Mouse (Mus musculus) neural tube, embryonic 11.5 days (tissue): ENCODE measurements around the gene Sumo2. TPM values are rescaled to one million over a fixed set of nuclear protein-coding genes. Genes with fewer than 3 reads are reported as not detected.

Experiments
- ATAC-seq: fragments of 200-750 bp; cut with Nextera tagmentation; 2 replicates; pipeline ENCODE4 v1.8.0; 2017; ENCODE audit warnings: moderate number of reproducible peaks, mild to moderate bottlenecking, moderate TSS enrichment, moderate library complexity; ENCODE audit not compliant: insufficient read depth, low FRiP score, low TSS enrichment
- DNase-seq: peaks from one replicate; pipeline ENCODE4 v3.0.0-alpha.2; 2015; ENCODE audit warnings: low spot score
- H3K27ac ChIP-seq: fragments of 300-500 bp; sonication (generic); 2 replicates; pipeline ENCODE4 v1.5.1; 2014; ENCODE audit warnings: low read depth, mild to moderate bottlenecking, low read length
- H3K27me3 ChIP-seq: fragments of 300-500 bp; sonication (generic); 2 replicates; pipeline ENCODE4 v1.6.1; 2014; ENCODE audit warnings: mild to moderate bottlenecking, low read length, mixed read lengths; ENCODE audit not compliant: control insufficient read depth, insufficient read depth
- H3K36me3 ChIP-seq: fragments of 300-500 bp; sonication (generic); 2 replicates; pipeline ENCODE4 v1.6.1; 2014; ENCODE audit warnings: mild to moderate bottlenecking, low read length, moderate library complexity, mixed read lengths; ENCODE audit not compliant: control insufficient read depth, insufficient read depth
- H3K4me1 ChIP-seq: fragments of 300-500 bp; sonication (generic); 2 replicates; pipeline ENCODE4 v1.6.1; 2014; ENCODE audit warnings: low read length, mixed read lengths; ENCODE audit not compliant: control insufficient read depth, insufficient read depth
- H3K4me2 ChIP-seq: fragments of 300-500 bp; sonication (generic); 2 replicates; pipeline ENCODE4 v1.6.1; 2014; ENCODE audit warnings: low read depth, mild to moderate bottlenecking, moderate library complexity
- H3K4me3 ChIP-seq: fragments of 300-500 bp; sonication (generic); 2 replicates; pipeline ENCODE4 v1.5.1; 2014; ENCODE audit warnings: low read depth, low read length
- H3K9ac ChIP-seq: fragments of 300-500 bp; sonication (generic); 2 replicates; pipeline ENCODE4 v1.6.1; 2014; ENCODE audit warnings: mild to moderate bottlenecking, low read length
- H3K9me3 ChIP-seq: fragments of 300-500 bp; sonication (generic); 2 replicates; pipeline ENCODE4 v1.6.1; 2016; ENCODE audit warnings: low read length; ENCODE audit not compliant: control insufficient read depth
- WGBS: fragments of 180-500 bp; shearing (Covaris S2); extraction: QIAGEN DNeasy Blood & Tissue Kit; methylation state at CpG from one replicate; pipeline ENCODE4 v1.1.7; 2014; 5-methylcytosine and 5-hydroxymethylcytosine counted together
- polyA plus RNA-seq: library from polyadenylated mRNA; unstranded; fragments of >200 nt; fragmentation: Nextera tagmentation; extraction: Ambion mirVana; gene quantifications from 2 replicates; pipeline ENCODE4 v1.2.1, GENCODE M21; 2014

Gene Sumo2
- polyA plus RNA-seq, 1 experiment from 2014 or later: 1,294 TPM

DNA sequence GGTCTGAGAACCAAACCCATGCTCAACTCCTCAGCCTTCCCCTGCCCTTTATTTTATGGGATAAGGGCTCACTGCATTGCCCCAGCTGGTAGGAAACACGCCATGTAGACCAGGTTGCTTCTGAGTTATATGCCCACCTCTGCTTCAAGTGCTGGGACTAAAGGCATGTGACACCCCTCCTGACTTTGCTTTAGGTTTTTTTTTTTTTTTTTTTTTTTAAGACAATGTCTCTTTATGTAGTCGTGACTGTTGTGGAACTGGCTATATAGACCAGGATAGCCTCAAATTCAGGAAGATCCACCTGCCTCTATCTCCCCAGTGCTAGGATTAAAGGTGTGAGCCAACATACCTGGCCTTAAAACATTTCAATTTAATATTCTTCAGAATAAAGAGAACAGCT, 13.4 kb downstream of the Sumo2 start:
- peaks cover 6% of the 10 kb centered on the region; the same call in 1 of the 2 replicates for H3K36me3 ChIP-seq

DNA sequence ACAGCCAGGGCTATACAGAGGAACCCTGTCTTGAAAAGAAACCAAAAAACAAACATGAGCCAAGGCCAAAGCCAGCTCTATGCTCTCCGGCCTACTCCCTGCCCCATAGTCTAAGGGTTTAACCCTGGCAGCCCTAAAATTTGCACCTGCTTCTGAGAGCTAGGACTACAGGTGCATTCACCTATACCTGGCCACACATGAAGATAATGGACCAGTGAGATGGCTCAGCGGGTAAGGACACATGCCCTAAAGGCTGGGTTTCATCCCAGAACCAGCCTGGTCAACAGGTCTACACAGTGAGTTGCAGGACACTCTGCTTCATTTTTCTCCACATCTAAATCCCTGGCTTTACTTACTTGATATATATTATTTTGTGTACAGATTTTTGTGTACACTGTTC, 13.8 kb downstream of the Sumo2 start:
- Histone ChIP-seq H3K27me3 (no peaks in the 10 kb centered on the region), H3K36me3 (peaks cover 4% of the 10 kb centered on the region; the same call in 1 of the 2 replicates), H3K9me3 (no peaks in the 10 kb centered on the region), H3K4me1 (no peaks in the 10 kb centered on the region), H3K4me3 (no peak overlapping the region), H3K4me2 (no peak overlapping the region), H3K9ac (no peak overlapping the region), H3K27ac (no peak overlapping the region)
- 95% methylated on average over 2 of the region's 2 CpGs for WGBS
- no peak for DNase-seq
- no peak for ATAC-seq

More for the DNA sequence above, 13.4 kb downstream of the Sumo2 start:
- DNase-seq (no peak), ATAC-seq (no peak)
- Histone ChIP-seq H3K27ac (no peak overlapping the region), H3K9ac (no peak overlapping the region), H3K9me3 (no peaks in the 10 kb centered on the region), H3K4me2 (no peak overlapping the region), H3K4me3 (no peak overlapping the region), H3K4me1 (no peaks in the 10 kb centered on the region), H3K27me3 (no peaks in the 10 kb centered on the region)
- WGBS: 90% methylated on average over 2 of the region's 2 CpGs

DNA sequence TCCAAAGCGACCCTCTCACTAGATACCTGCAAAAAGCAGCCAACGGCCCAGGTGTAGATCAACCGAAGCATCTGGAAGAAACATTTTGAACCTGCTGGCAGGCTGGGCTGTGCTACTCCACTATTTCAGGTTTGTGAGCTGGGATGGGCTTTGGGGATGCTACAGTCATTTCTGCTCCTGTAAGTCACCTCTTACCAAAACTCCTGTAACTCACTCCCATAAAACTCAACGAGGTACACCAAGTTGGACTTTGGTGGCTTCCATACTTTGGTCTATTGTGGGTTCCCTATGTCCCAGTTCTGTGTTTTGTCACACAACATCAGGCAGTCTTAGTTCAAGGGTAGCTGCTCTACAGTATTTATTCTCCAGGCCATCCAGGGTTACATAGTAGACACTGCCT, 15.0 kb downstream of the Sumo2 start:
- H3K27me3 ChIP-seq: no peaks in the 10 kb centered on the region
- 89% methylated on average over 4 of the region's 4 CpGs for WGBS
- H3K9me3 ChIP-seq: no peaks in the 10 kb centered on the region
- H3K4me2 ChIP-seq: no peak overlapping the region
- 0 out of 2 replicates have a peak, but pooled peaks cover 2% of the 10 kb centered on the region for H3K36me3 ChIP-seq
- ATAC-seq (no peak), DNase-seq (no peak)
- H3K9ac ChIP-seq: no peak overlapping the region
- no peak overlapping the region for H3K4me3 ChIP-seq
- H3K27ac ChIP-seq: no peak overlapping the region
- H3K4me1 ChIP-seq: no peaks in the 10 kb centered on the region

DNA sequence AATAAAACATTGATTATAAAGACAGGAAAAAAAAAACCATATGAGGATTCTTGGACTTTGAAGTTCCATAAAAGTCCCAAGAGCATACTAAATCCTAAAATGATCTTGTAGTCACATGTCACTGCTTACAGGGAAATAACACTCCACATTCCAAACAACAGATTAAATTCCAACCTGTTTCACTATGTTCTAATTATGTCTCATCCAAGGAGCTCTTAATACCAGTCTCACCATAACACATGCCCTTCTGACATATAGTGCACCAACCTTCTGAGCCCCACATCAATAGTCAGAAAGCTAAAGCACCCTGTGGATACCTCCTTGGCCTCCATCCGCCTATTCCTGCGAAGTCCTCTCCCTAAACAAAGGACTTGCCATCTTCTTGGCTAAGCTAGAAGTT, 15.9 kb downstream of the Sumo2 start:
- DNase-seq (no peak), ATAC-seq (no peak)
- H3K9ac ChIP-seq: no peak overlapping the region
- H3K4me2 ChIP-seq: no peak overlapping the region
- no peaks in the 10 kb centered on the region for H3K9me3 ChIP-seq
- no peak overlapping the region for H3K4me3 ChIP-seq
- H3K36me3 ChIP-seq: no peaks in the 10 kb centered on the region
- H3K4me1 ChIP-seq: no peaks in the 10 kb centered on the region
- H3K27ac ChIP-seq: no peak overlapping the region
- no peaks in the 10 kb centered on the region for H3K27me3 ChIP-seq
- 83% methylated on average over 2 of the region's 2 CpGs for WGBS

DNA sequence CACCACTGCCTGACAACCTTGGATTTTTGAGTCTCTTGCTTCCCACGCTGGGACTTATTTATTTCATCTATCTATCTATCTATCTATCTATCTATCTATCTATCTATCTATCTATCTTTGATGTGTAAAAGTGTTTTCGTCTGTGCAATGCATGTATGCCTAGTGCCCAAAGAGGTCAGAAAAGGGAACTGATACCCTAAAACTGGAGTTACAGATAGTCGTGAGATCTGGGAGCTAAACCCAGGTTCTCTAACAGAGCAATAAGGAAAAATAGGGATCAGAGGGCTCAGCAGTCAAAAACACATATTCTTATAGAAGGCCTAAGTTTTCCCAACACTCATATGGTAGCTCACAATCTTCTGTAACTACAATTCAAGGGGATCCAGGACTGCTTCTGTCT, 16.5 kb downstream of the Sumo2 start:
- DNase-seq: no peak
- H3K36me3 ChIP-seq: no peaks in the 10 kb centered on the region
- H3K27me3 ChIP-seq: no peaks in the 10 kb centered on the region
- H3K27ac ChIP-seq: no peak overlapping the region
- H3K4me3 ChIP-seq: no peak overlapping the region
- H3K9me3 ChIP-seq: no peaks in the 10 kb centered on the region
- no peak for ATAC-seq
- no peaks in the 10 kb centered on the region for H3K4me1 ChIP-seq
- H3K9ac ChIP-seq: no peak overlapping the region
- H3K4me2 ChIP-seq: no peak overlapping the region
- 87% methylated on average over 3 of the region's 3 CpGs for WGBS

DNA sequence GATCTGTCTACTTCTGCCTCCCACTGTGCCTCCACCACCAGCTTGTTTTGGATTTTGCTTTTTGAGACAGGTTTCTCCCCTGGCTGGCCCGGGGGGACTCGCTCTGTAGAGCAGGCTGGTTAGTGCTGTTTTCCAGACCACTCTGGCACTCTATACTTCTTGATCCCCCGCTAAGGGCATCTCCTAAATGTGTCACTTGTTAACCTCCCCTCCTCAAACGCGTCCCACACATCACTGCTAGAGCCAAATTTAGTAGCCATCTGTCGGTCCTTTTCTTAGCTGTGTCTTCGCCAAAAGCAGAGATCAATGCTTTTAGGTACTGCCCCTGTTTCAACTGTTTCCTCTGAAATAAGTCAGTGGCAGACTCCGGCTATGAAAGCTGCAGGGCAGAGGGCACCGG, 17.4 kb downstream of the Sumo2 start:
- Histone ChIP-seq H3K9ac (no peak overlapping the region), H3K4me2 (no peak overlapping the region), H3K4me1 (no peaks in the 10 kb centered on the region), H3K27me3 (no peaks in the 10 kb centered on the region), H3K9me3 (no peaks in the 10 kb centered on the region), H3K36me3 (no peaks in the 10 kb centered on the region), H3K27ac (no peak overlapping the region), H3K4me3 (no peak overlapping the region)
- ATAC-seq (no peak), DNase-seq (no peak)
- 74% methylated on average over 9 of the region's 9 CpGs for WGBS

DNA sequence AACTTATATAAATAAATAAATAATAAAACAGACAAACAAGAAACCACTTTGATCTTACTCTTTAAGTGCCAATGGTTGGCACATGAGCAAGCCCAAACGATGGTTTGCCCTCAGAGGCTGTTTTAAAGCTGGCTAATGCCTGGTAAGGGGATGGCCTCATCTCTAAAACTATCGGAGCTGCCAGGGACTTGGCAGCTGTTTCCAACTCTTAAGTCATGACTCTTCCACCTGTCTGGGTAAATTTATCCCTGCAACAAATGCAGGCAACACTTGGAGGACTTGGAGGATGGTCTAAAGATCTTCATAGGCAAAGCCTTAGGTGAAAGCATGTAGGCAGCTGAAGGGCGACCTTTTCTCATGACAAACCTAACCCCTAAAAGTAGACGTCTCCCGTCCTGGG, 19.1 kb downstream of the Sumo2 start:
- WGBS: 83% methylated on average over 5 of the region's 5 CpGs
- no peaks in the 10 kb centered on the region for H3K9me3 ChIP-seq
- peaks cover 10% of the 10 kb centered on the region for H3K4me1 ChIP-seq
- H3K4me2 ChIP-seq: no peak overlapping the region
- no peaks in the 10 kb centered on the region for H3K27me3 ChIP-seq
- H3K36me3 ChIP-seq: no peaks in the 10 kb centered on the region
- ATAC-seq (no peak), DNase-seq (no peak)
- no peak overlapping the region for H3K27ac ChIP-seq
- H3K4me3 ChIP-seq: no peak overlapping the region
- no peak overlapping the region for H3K9ac ChIP-seq

DNA sequence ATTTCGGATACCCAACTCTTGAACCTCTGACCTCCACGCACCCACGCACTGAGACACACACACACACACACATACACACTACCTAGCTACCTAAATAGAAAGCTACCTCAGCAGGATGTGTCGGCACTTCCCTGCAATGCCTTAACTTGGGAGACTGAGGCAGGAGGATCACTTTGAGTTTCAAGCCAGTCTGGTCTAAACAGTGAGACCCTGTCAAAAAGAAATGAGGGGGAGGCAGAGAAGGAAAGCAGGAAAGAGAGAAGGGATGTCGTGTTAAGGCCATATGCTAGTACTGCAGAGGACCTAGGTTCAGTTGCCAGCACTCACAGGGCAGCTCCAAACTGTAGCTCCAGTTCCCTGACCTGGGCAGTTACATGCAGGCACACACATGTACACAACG, 21.1 kb downstream of the Sumo2 start:
- Histone ChIP-seq H3K9ac (no peak overlapping the region), H3K9me3 (no peaks in the 10 kb centered on the region), H3K27me3 (no peaks in the 10 kb centered on the region), H3K4me2 (no peak overlapping the region), H3K4me1 (peaks cover 28% of the 10 kb centered on the region), H3K4me3 (no peak overlapping the region), H3K36me3 (no peaks in the 10 kb centered on the region), H3K27ac (no peak overlapping the region)
- WGBS: 77% methylated on average over 6 of the region's 6 CpGs
- no peak for ATAC-seq
- DNase-seq: no peak

DNA sequence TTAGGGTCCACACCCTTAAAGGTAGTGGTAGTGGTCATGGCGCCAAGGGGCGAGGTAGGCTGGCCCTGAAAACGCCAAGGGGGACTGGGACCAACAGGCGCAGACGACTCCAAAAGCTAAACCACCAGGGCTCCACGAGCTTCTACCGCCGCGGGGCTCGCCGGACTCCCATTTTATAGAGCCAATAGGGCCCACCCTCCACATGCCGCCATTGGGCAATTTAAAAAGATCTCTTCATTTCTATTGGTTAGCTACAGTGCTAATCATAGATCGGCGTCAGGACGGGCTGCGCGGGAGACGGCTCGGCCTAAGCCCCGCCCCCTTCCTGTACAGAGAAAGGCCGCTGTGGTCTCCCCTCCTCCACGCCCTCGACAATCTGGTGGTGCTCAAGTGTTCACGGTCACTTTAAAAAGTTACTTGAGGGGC, 21.8 kb downstream of the Sumo2 start, which contains the start of gene Jpt1:
Jpt1 (minus strand) TSS at position 150 of the 426 bp plus-strand sequence.
- H3K27me3 ChIP-seq: no peaks in the 10 kb centered on the region
- ATAC-seq (peak; percentile 97), DNase-seq (peak; percentile 95)
- H3K4me1 ChIP-seq: peaks cover 31% of the 10 kb centered on the region
- peak within 1 kb of the TSS; percentile 100 for H3K4me3 ChIP-seq
- H3K9ac ChIP-seq: peak within 1 kb of the TSS; percentile 98
- peak within 1 kb of the TSS; percentile 96 for H3K4me2 ChIP-seq
- WGBS: 0% methylated on average over 24 of the region's 24 CpGs
- no peaks in the 10 kb centered on the region for H3K36me3 ChIP-seq
- peak within 1 kb of the TSS; percentile 61 for H3K27ac ChIP-seq
- H3K9me3 ChIP-seq: no peaks in the 10 kb centered on the region
